Mouse (Mus musculus): ENCODE measurements around the gene Magt1.
A peak's percentile ranks its signal among the peaks of the same experiment; 100 is the strongest.
"Not testable (repeated sequence)": the region's sequence is repeated elsewhere in the genome, so short reads cannot be mapped to it uniquely, and the experiment has no call there.

Gene Magt1

GRCm38 (mm10) chrX:106011465-106012159, at the start of gene Magt1:
Gene Magt1, minus strand, starts transcription at chrX:106011906.
- peak; percentile 82 for DNase-seq (ENCODE audit: low read depth, low spot score)

- no peak for DNase-seq (ENCODE audit: low read depth, low spot score)
These were observed 36.5 kb upstream of the Magt1 start for GRCm38 (mm10) chrX:106048191-106048590.

- DNase-seq (ENCODE audit: low read depth, low spot score): no peak
These were observed 34.2 kb upstream of the Magt1 start for GRCm38 (mm10) chrX:106045928-106046327.

DNA sequence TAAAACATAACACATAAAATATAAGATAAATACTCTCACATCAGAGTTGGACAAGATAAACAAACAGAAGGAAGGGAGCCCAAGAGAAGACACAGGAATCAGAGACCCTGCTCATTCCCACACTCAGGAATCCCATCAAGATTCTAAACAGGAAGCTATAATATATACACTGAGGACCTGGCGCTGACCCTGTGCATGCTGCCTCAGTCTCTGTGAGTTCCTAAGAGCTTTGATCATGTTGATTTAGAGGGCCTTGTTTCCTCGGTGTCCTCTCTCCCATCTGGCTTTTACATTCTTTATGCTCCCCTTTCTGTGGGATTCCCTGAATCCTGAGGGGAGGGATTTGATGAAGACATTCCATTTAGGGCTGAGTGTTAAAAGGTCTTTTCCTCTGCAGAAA, 33.7 kb upstream of the Magt1 start:
- no peak for DNase-seq (ENCODE audit: low read depth, low spot score)

- DNase-seq (ENCODE audit: low read depth, low spot score): no peak
These were observed 32.3 kb upstream of the Magt1 start for GRCm38 (mm10) chrX:106043863-106044617.

- DNase-seq (ENCODE audit: low read depth, low spot score): no peak
These were observed 25.6 kb upstream of the Magt1 start for GRCm38 (mm10) chrX:106037185-106037752.

- DNase-seq (ENCODE audit: low read depth, low spot score): no peak
These were observed 24.0 kb upstream of the Magt1 start for GRCm38 (mm10) chrX:106035727-106036126.

DNA sequence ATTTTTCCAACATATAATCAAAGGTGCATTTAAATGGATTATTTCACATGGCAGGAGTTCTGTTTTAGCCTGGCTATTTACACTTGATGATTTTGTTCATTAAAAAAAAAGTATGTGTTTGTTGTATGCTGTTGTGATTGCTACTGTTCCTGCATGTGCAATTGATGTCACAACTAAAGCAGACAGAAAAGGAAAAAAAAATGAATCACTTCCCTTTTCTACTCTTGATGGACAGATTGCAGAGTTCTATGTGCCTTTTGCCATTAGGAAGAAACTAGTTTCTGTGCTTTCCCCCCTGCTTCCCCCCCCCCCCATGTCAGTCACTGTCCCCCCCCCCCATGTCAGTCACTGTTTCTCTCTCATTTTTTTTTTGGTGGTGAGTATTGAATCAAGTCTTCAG, 19.4 kb upstream of the Magt1 start:
- no peak for DNase-seq (ENCODE audit: low read depth, low spot score)

GRCm38 (mm10) chrX:106030176-106030575, 18.5 kb upstream of the Magt1 start:
- no peak for DNase-seq (ENCODE audit: low read depth, low spot score)

DNA sequence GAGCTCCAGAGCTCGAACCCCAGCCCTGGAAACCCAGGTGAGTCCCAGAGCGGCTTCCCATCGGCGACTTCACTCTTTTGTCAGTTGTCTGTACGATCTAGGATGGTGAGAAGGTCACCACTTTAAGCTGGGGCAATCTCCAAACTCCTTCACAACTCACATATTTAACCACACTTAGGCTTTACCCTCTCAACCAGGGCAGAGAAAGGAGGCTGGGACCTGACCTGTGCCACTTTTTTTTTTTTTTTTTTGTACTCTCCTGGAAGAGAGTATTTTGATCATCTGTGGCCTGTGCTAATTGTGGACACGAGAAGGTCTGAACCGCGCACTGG, 15.6 kb upstream of the Magt1 start:
- no peak for DNase-seq (ENCODE audit: low read depth, low spot score)

DNA sequence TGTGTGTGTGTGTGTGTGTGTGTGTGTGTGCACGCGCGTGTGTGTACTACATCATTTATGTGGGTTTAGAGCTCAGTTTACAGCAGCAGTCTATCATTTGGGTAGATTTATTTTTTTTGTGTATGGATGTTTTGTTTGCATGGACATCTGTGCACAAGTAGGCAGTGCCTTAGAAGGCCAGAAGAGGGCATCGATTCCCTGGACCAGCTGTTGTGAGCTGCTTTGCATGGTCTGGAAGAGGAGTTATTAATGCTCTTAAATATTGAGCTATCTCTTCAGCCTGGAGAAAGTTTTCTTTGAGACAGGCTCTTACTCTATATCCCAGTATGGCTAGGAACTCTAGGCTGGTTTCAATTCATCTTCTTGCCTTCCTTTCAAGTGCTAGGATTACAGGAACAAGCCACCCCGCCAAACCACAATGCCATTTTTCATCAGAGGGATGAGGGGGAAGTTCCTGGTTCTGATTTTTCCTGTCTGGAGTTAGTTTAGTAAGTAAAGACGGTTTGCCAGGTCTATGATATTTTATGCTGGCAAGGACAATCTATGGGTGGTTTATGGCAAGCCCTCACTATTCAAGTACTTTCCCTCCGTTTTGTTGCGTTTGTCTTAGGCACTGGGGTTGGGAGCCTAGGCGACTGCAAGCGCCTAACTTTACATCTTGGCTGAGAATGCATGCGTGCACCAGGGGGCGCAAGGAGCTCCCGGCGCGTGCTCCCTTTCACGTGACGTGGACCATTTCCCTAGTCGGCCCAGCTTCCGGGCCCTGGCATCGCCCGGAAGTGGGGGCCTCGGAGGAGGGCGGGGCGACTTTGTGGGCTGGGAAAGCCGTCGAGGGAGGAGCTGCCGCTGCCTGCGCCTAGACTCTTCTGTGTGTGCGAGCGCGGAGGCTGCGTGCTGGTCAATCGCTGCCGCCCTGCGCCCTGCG, 15.0 kb upstream of the Magt1 start, which contains the start of gene Atp7a:
Gene Atp7a (plus strand): TSS at position 859 of the 925 bp plus-strand sequence.
- peak; percentile 80 for DNase-seq (ENCODE audit: low read depth, low spot score)

DNA sequence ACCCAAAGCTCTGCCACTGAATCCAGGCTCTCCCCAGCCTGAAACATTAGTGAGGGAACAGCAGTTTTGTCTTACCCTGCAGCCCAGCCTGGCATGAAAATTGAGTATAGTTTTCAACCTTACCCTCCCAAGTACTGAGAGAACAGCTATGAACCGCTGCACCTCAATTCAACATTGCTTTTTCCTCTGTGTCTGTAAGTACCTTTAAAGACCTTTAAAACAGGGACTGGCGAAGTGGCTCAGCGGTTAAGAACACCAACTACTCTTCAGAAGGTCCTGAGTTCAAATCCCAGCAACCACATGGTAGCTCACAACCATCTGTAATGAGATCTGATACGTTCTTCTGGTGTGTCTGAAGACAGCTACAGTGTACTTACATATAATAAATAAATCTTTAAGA, 5.8 kb upstream of the Magt1 start:
- DNase-seq (ENCODE audit: low read depth, low spot score): no peak

- DNase-seq (ENCODE audit: low read depth, low spot score): no peak
These were observed 5.4 kb upstream of the Magt1 start for GRCm38 (mm10) chrX:106017102-106017501.

DNA sequence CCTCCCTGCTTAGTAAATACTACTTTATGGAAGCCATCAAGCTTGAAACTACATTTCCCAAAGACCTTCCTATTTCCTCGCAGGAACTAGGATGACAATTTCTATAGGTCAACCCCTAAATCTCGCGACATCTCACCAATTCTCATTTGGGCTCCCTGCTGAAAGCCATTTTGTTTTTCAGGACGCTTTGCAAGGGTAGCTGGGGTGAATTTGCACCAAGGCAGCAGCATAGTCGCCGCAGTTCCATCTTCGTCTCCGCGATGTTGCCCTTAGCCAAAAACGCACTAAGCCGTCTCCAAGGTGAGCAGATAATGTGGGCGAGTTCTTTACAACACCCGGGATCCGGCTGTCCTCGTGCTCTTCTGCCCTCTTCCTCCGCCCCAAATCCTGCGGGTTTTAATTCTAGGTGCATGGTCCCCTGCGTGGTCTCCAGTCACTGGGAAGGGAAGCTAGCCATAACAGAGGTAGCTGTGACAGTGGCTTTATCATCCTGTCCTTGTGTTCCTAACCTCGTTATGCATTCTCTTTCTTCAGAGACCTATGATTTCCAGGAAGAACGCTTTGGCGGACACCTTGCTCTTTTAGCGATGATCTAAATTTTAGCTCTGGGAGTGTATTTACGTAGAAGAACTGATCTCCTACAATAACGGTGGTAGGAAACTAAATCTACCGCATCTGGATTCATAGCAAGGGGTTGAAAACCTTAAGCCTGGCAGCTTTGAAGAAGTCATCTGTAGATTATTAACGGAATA, 4.0 kb upstream of the Magt1 start, which contains the start of gene Cox7b:
Gene Cox7b (plus strand): TSS at position 130 of the 752 bp plus-strand sequence.
- DNase-seq (ENCODE audit: low read depth, low spot score): peak; percentile 76

GRCm38 (mm10) chrX:106014741-106015377, 3.2 kb upstream of the Magt1 start:
- DNase-seq (ENCODE audit: low read depth, low spot score): not testable (repeated sequence)

DNA sequence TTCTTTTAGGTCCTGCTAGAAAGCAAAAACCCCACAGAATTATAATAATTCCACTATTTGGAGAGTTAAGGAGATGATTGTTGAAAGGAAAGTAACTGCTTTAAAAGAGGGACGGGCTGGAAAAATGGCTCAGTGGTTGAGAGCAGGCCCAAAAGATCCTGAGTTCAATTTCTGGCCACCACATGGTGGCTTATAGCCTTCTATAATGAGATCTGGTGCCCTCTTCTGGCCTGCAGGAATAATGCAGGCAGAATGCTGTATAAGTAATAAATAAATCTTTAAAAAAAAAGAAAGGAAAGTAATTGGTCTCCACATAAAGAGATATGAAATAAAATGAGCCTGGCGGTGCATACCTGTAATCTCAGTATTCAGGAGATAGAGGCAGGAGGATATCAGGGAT, 1.5 kb upstream of the Magt1 start:
- DNase-seq (ENCODE audit: low read depth, low spot score): no peak

DNA sequence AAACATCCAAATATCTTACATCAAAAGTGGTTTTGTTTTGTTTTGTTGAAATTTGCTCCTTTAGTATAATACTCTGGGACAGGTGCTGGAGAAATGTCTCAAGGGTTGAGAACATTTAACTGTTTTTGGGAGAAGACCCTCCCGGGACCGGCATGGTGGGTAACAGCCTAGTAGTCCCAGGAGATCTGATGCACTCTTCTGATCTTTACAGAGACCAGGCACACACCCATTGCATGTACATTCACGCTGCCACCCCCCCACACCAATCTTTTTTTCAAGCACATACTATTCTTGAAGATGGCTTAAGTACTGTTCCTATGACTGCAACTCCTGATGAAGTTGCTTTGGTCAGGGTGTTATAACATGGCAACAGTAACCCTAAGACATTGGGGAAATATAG, 853 bp upstream of the Magt1 start:
- no peak for DNase-seq (ENCODE audit: low read depth, low spot score)

DNA sequence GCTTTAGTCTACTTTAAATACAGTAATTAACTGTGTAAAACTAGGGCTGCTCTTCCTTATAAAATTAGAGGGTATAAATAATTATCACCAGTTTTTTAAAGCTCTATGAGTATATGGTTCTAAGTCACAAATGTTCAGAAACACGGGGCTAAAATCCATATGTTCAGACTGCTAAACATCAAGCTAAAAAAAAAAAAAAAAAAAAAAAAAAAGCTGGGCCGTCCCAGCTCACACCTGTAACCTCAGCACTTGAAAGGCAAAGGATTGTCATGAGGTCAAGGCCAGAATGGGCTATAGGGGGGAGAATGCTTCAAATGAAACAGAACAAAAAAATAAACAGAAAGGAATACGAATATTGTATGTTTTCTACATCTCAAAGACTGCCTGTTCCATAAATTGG, 944 bp downstream of the Magt1 start:
- no peak for DNase-seq (ENCODE audit: low read depth, low spot score)

DNA sequence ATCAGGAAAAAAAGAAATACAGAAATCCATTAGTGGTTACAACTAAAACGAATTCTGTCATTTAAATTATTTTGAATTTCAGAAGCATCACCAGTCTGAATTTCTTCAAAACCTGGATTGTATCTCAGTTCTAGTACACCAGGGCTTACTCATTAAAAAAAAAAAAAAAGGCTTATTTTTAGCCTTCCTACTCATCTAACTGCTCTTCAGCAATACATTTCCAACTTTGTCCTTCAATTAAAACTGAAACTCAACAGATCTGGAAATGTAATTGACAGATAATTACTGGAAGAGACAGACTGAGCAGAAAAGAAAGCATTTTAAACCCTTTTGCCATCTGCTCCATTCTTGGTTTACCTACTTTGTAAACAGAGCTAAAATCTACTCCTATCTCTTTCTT, 10.1 kb downstream of the Magt1 start:
- no peak for DNase-seq (ENCODE audit: low read depth, low spot score)

DNA sequence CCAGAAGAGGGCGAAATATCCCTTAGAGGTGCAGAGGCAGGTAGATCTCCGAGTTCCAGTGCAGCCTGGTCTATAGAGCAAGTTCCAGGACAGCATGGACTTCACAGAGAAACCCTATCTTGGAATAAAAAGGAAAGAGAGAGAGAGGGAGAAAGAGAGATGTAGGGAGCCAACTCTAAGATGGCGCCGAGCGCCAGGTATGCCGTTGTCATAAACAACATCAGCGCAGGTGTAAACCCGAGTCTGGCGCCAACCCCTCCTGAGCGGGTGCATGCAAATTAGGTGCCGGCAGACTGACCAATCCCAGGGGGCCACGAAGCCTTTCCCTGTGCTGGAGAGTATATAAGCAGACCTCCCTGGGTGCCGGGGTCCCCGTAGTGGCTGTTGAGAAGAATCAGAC, 54.6 kb downstream of the Magt1 start:
- DNase-seq (ENCODE audit: low read depth, low spot score): not testable (repeated sequence)
